In genomic region chr2:152111920-152112319, GRCm38 (mm10) we compare ENCODE assay signal across 8 mouse cellular contexts. TPM values are rescaled to one million over a fixed set of nuclear protein-coding genes. Genes with fewer than 3 reads are reported as not detected.
DNase-seq lines count a peak whose midpoint lies in the region; ATAC-seq and TF ChIP-seq lines count a peak whose summit lies in the region.

No protein-coding gene starts in this region.

- no peaks in the 10 kb centered on the region for H3K27me3 ChIP-seq in forebrain, embryonic 15.5 days
- peaks cover 11% of the 10 kb centered on the region for H3K27me3 ChIP-seq in liver, embryonic 16.5 days (ENCODE audit: control insufficient read depth, insufficient read depth, low read depth, low read length)
- no peaks in the 10 kb centered on the region for H3K27me3 ChIP-seq in neural tube, embryonic 14.5 days (ENCODE audit: control insufficient read depth, insufficient read depth, low read length)
- H3K27me3 ChIP-seq in testis, adult 2 months (ENCODE audit: control insufficient read depth, insufficient read depth, low read length), result no peaks in the 10 kb centered on the region

- peaks cover 21% of the 10 kb centered on the region for H3K36me3 ChIP-seq in ES-E14 (ENCODE audit: control insufficient read depth, insufficient read depth, low read length, poor library complexity, severe bottlenecking)
- H3K36me3 ChIP-seq in forebrain, embryonic 15.5 days, result no peaks in the 10 kb centered on the region
- peaks cover 6% of the 10 kb centered on the region; the same call in 1 of the 2 replicates for H3K36me3 ChIP-seq in liver, embryonic 16.5 days (ENCODE audit: control insufficient read depth, insufficient read depth)
- H3K36me3 ChIP-seq in neural tube, embryonic 14.5 days (ENCODE audit: control insufficient read depth, insufficient read depth, low read length), result no peaks in the 10 kb centered on the region
- H3K36me3 ChIP-seq in testis, adult 2 months (ENCODE audit: control insufficient read depth, insufficient read depth, low read length), result no peaks in the 10 kb centered on the region

- TF ChIP-seq POLR2A in testis, adult 2 months (IDR thresholded peaks at IDR 0.05; ENCODE audit: control insufficient read depth, low read depth, low read length), result no peak

- H3K27ac ChIP-seq in ES-E14 (ENCODE audit: insufficient read depth, low read depth, low read length, poor library complexity, severe bottlenecking), result no peak overlapping the region
- H3K27ac ChIP-seq in forebrain, embryonic 15.5 days (replicated peaks), result no peak overlapping the region
- H3K27ac ChIP-seq in liver, embryonic 16.5 days (ENCODE audit: low read length), result no peak overlapping the region
- H3K27ac ChIP-seq in neural tube, embryonic 14.5 days (ENCODE audit: low read depth, low read length), result no peak overlapping the region
- H3K27ac ChIP-seq in testis, adult 2 months (ENCODE audit: control insufficient read depth, insufficient read depth, low read depth, low read length), result no peak overlapping the region

- intact Hi-C loops in heart, postnatal 14 days (cut with DNase I), result loop anchor here (1.0 to 2.0 kb wide), 2 partner anchors 83 to 85 kb away; no protein-coding TSS in a partner anchor

- 9% methylated on average over 7 of the region's 7 CpGs for WGBS in forebrain, embryonic 15.5 days
- WGBS in large intestine, adult 2 months, result 11% methylated on average over 7 of the region's 7 CpGs
- 10% methylated on average over 7 of the region's 7 CpGs for WGBS in liver, embryonic 16.5 days (ENCODE audit: insufficient replicate concordance)
- WGBS in neural tube, embryonic 14.5 days, result 7% methylated on average over 7 of the region's 7 CpGs

- H3K9ac ChIP-seq in ES-E14 (ENCODE audit: insufficient read depth, low read depth, low read length, poor library complexity, severe bottlenecking), result no peak overlapping the region; the same call in 1 of the 2 replicates
- no peak overlapping the region for H3K9ac ChIP-seq in forebrain, embryonic 15.5 days (replicated peaks)
- H3K9ac ChIP-seq in liver, embryonic 16.5 days (ENCODE audit: low read depth, low read length), result no peak overlapping the region
- H3K9ac ChIP-seq in neural tube, embryonic 14.5 days (replicated peaks; ENCODE audit: low read depth, low read length), result no peak overlapping the region

- no peaks in the 10 kb centered on the region for H3K9me3 ChIP-seq in ES-E14 (ENCODE audit: control insufficient read depth, insufficient read depth, low read depth, low read length)
- no peaks in the 10 kb centered on the region for H3K9me3 ChIP-seq in forebrain, embryonic 15.5 days
- no peaks in the 10 kb centered on the region for H3K9me3 ChIP-seq in liver, embryonic 16.5 days (replicated peaks; ENCODE audit: control insufficient read depth, low read length)
- H3K9me3 ChIP-seq in neural tube, embryonic 14.5 days (ENCODE audit: control insufficient read depth, low read length), result no peaks in the 10 kb centered on the region

- in situ Hi-C loops in ES-E14 (cut with MboI; ENCODE audit: low sequenced_read_pairs in 2 of 2, unreplicated experiment in 2 of 2), result no loop called here

- H3K4me1 ChIP-seq in ES-E14 (ENCODE audit: control insufficient read depth in 2 of 2, insufficient read depth in 2 of 2, low read length in 2 of 2, poor library complexity in 1 of 2), result peaks cover 5 to 25% of the 10 kb centered on the region in 2 experiments
- peaks cover 19% of the 10 kb centered on the region for H3K4me1 ChIP-seq in forebrain, embryonic 15.5 days
- peaks cover 13% of the 10 kb centered on the region for H3K4me1 ChIP-seq in liver, embryonic 16.5 days (ENCODE audit: control insufficient read depth, low read depth, low read length)
- H3K4me1 ChIP-seq in neural tube, embryonic 14.5 days (ENCODE audit: control insufficient read depth, insufficient read depth, low read length), result peaks cover 15% of the 10 kb centered on the region
- peaks cover 16% of the 10 kb centered on the region for H3K4me1 ChIP-seq in testis, adult 2 months (ENCODE audit: control insufficient read depth, insufficient read depth, low read length)

- ATAC-seq in forebrain, embryonic 15.5 days (replicated peaks), result peak; percentile 83
- peak; percentile 78 for ATAC-seq in liver, embryonic 16.5 days (ENCODE audit: low read depth)
- ATAC-seq in neural tube, embryonic 14.5 days (ENCODE audit: low read depth), result peak; percentile 79

- no peak overlapping the region for H3K4me3 ChIP-seq in ES-E14 (ENCODE audit: insufficient read depth in 1 of 2, low read depth in 1 of 2, low read length in 2 of 2, poor library complexity in 1 of 2, severe bottlenecking in 1 of 2)
- no peak overlapping the region for H3K4me3 ChIP-seq in forebrain, embryonic 15.5 days
- no peak overlapping the region for H3K4me3 ChIP-seq in liver, embryonic 16.5 days (ENCODE audit: low read depth, low read length)
- H3K4me3 ChIP-seq in neural tube, embryonic 14.5 days (ENCODE audit: low read depth, low read length), result no peak overlapping the region
- no peak overlapping the region for H3K4me3 ChIP-seq in testis, adult 2 months (ENCODE audit: control insufficient read depth, low read depth, low read length)

- TF ChIP-seq CTCF in testis, adult 2 months (IDR thresholded peaks at IDR 0.05; ENCODE audit: control insufficient read depth, insufficient read depth, insufficient replicate concordance, low read depth, low read length), result peak; percentile 100

- peak; percentile 97 for DNase-seq in ES-E14 (ENCODE audit: low read depth, low spot score)
- peak; percentile 82 for DNase-seq in cerebellum, adult 11-12 months
- DNase-seq in heart, postnatal 14 days, result peak; percentile 91 to 95
- peak; percentile 67 for DNase-seq in large intestine, adult 2 months (ENCODE audit: low read depth, low spot score)

- no peak overlapping the region for H3K4me2 ChIP-seq in forebrain, embryonic 15.5 days (replicated peaks)
- no peak overlapping the region for H3K4me2 ChIP-seq in liver, embryonic 16.5 days (ENCODE audit: low read depth, low read length)
- H3K4me2 ChIP-seq in neural tube, embryonic 14.5 days (ENCODE audit: low read depth, low read length), result no peak overlapping the region

TF ChIP-seq in ES-E14, 5 proteins besides CTCF, POLR2A, EP300 and RAD21:
- no peak for TF ChIP-seq ZNF384 (IDR thresholded peaks at IDR 0.05; ENCODE audit: low read depth, low read length)
- TF ChIP-seq HCFC1 (IDR thresholded peaks at IDR 0.05; ENCODE audit: borderline replicate concordance, insufficient read depth, low read length), result 0 out of 2 replicates have a peak, but pooled peaks have one; percentile 60
- no peak for TF ChIP-seq CHD2 (IDR thresholded peaks at IDR 0.05; ENCODE audit: low read depth, low read length)
- TF ChIP-seq MAFK (IDR thresholded peaks at IDR 0.05; ENCODE audit: insufficient read depth, low read depth, low read length), result no peak
- TF ChIP-seq ZC3H11A (IDR thresholded peaks at IDR 0.05; ENCODE audit: borderline replicate concordance, low read depth, low read length), result peak; percentile 90

RNA-seq across cellular contexts. Expression of gene Srxn1, which starts 6.6 kb away (rescaled TPM):
- total RNA-seq in ES-E14 (2012; rRNA removed), result 16.0 and 18.3 TPM in 2 replicates
- 11.1 and 13.0 TPM in 2 replicates for polyA plus RNA-seq in forebrain, embryonic 15.5 days (2015; fragmentation: Nextera tagmentation; extraction: Ambion mirVana)
- 10 to 100 TPM in 1 of 2 experiments, 1 to 10 TPM in 1; 9.8 to 11.9 TPM for total RNA-seq in heart, postnatal 14 days (2021)
- polyA plus RNA-seq in large intestine, adult 2 months (2012; rRNA removed), result 342 and 494 TPM in 2 replicates
- 8.8 and 9.4 TPM in 2 replicates for polyA plus RNA-seq in liver, embryonic 16.5 days (2015; fragmentation: Nextera tagmentation; extraction: Ambion mirVana)
- 22.5 and 23.4 TPM in 2 replicates for polyA plus RNA-seq in neural tube, embryonic 14.5 days (2014; fragmentation: Nextera tagmentation; extraction: Ambion mirVana)
- polyA plus RNA-seq in testis, adult 2 months (2012; rRNA removed), result 131 and 135 TPM in 2 replicates

RNA-seq across cellular contexts. Expression of gene Scrt2, which starts 30.6 kb away (rescaled TPM):
- 0.04 and 0.37 TPM in 2 replicates for total RNA-seq in ES-E14 (2012; rRNA removed)
- polyA plus RNA-seq in forebrain, embryonic 15.5 days (2015; fragmentation: Nextera tagmentation; extraction: Ambion mirVana), result 20.9 and 22.9 TPM in 2 replicates
- not detected for total RNA-seq in heart, postnatal 14 days (2021)
- polyA plus RNA-seq in large intestine, adult 2 months (2012; rRNA removed), result not detected in 2 replicates
- polyA plus RNA-seq in liver, embryonic 16.5 days (2015; fragmentation: Nextera tagmentation; extraction: Ambion mirVana), result not detected in 2 replicates
- 15.7 and 17.9 TPM in 2 replicates for polyA plus RNA-seq in neural tube, embryonic 14.5 days (2014; fragmentation: Nextera tagmentation; extraction: Ambion mirVana)
- polyA plus RNA-seq in testis, adult 2 months (2012; rRNA removed), result 0.19 and 0.21 TPM in 2 replicates

RNA-seq across cellular contexts. Expression of gene Tcf15, which starts 31.4 kb away (rescaled TPM):
- total RNA-seq in ES-E14 (2012; rRNA removed), result 22.4 and 54.6 TPM in 2 replicates
- polyA plus RNA-seq in forebrain, embryonic 15.5 days (2015; fragmentation: Nextera tagmentation; extraction: Ambion mirVana), result 1.8 and 2.2 TPM in 2 replicates
- 10 to 100 TPM; 40.0 to 43.0 TPM for total RNA-seq in heart, postnatal 14 days (2021)
- 1.6 and 1.7 TPM in 2 replicates for polyA plus RNA-seq in large intestine, adult 2 months (2012; rRNA removed)
- polyA plus RNA-seq in liver, embryonic 16.5 days (2015; fragmentation: Nextera tagmentation; extraction: Ambion mirVana), result 0.22 TPM in 1 of 2 replicates, not detected in the other
- 1.3 and 3.3 TPM in 2 replicates for polyA plus RNA-seq in neural tube, embryonic 14.5 days (2014; fragmentation: Nextera tagmentation; extraction: Ambion mirVana)
- 0.53 and 0.96 TPM in 2 replicates for polyA plus RNA-seq in testis, adult 2 months (2012; rRNA removed)

Comparison
In these comparisons a context has a peak if more than half of its experiments do, and no peak if none do; other contexts are left out.
1. RNA of gene Scrt2, which starts 30.6 kb away (polyA plus RNA-seq): 20.9 to 22.9 TPM in forebrain, embryonic 15.5 days and 15.7 to 17.9 TPM in neural tube, embryonic 14.5 days; 0.19 to 0.21 TPM in testis, adult 2 months, not detected in large intestine, adult 2 months and not detected in liver, embryonic 16.5 days; every median in the first group is over 10 times any median in the second.
2. Peak in every context shown above with its lines, with median percentiles within 50 percentile points of each other: DNase-seq and ATAC-seq.